Mouse (Mus musculus) heart, adult 2 months (tissue): Measurements from ENCODE around the gene 4930402H24Rik. TPM values are rescaled to one million over a fixed set of nuclear protein-coding genes. Genes with fewer than 3 reads are reported as not detected.

Experiments used
- DNase-seq, 2 experiments: peaks; one replicate each; pipeline ENCODE4 v3.0.0; 2021
- H3K27ac ChIP-seq: fragments of 200-600 bp; 2 replicates; pipeline ENCODE4 v1.8.1; 2022
- H3K27me3 ChIP-seq: fragments of 200-500 bp; 2 replicates; pipeline ENCODE4 v1.6.1; 2012; ENCODE audit warnings: mild to moderate bottlenecking, low read length, inconsistent platforms, mixed read lengths; ENCODE audit not compliant: control insufficient read depth, insufficient read depth
- H3K36me3 ChIP-seq: fragments of 200-500 bp; 2 replicates; pipeline ENCODE4 v1.6.1; 2012; ENCODE audit warnings: low read length, inconsistent platforms; ENCODE audit not compliant: control insufficient read depth, insufficient read depth
- H3K4me1 ChIP-seq: fragments of 200-500 bp; 2 replicates; pipeline ENCODE4 v1.6.1; 2011; ENCODE audit warnings: low read length; ENCODE audit not compliant: control insufficient read depth, insufficient read depth
- H3K4me3 ChIP-seq: fragments of 200-600 bp; 2 replicates; pipeline ENCODE4 v1.8.1; 2022
- H3K79me2 ChIP-seq: fragments of 200-500 bp; replicated peaks from 2 replicates; pipeline ENCODE4 v1.6.1; 2012; ENCODE audit warnings: mild to moderate bottlenecking, inconsistent platforms, low read length, moderate library complexity, mixed read lengths; ENCODE audit not compliant: control insufficient read depth, insufficient read depth
- H3K9ac ChIP-seq: fragments of 200-500 bp; 2 replicates; pipeline ENCODE4 v1.6.1; 2012; ENCODE audit warnings: low read depth, mild to moderate bottlenecking, control low read depth, inconsistent platforms, low read length, mixed read lengths
- CTCF ChIP-seq: fragments of 200-600 bp; IDR thresholded peaks from 2 replicates; pipeline ENCODE4 v1.8.1; 2022; ENCODE audit warnings: antibody characterized with exemption, mild to moderate bottlenecking, moderate library complexity
- EP300 ChIP-seq: fragments of 200-500 bp; IDR thresholded peaks from 2 replicates; pipeline ENCODE4 v1.6.1; 2011; ENCODE audit warnings: low read depth, low read length, control low read depth; ENCODE audit not compliant: insufficient read depth
- POLR2A ChIP-seq: fragments of 200-500 bp; IDR thresholded peaks from 2 replicates; pipeline ENCODE4 v1.6.1; 2011; ENCODE audit warnings: mild to moderate bottlenecking, low read depth, low read length, control low read depth; ENCODE audit not compliant: insufficient read depth
- WGBS: fragments of 180-500 bp; shearing (Covaris S2); methylation state at CpG from one replicate; pipeline ENCODE4 v1.1.7; 2018; 5-methylcytosine and 5-hydroxymethylcytosine counted together
- intact Hi-C: fragments of 180-260 bp; cut with DNase I; formaldehyde crosslinking; loops from one replicate; pipeline ENCODE4 v1.15.1; 2025
- polyA plus RNA-seq: library from polyadenylated mRNA; depleted of rRNA; stranded (reverse); fragments of >200 nt; gene quantifications from 2 replicates; pipeline ENCODE4 v1.2.3, GENCODE M21; 2012
- total RNA-seq, 2 experiments: library from RNA; stranded (reverse); gene quantifications; 2 replicates each; pipeline ENCODE4 v1.2.3; 2021

4930402H24Rik gene
- total and polyA plus RNA-seq, 3 experiments, result 34.2 to 52.3 (median 50.7) TPM

- H3K27me3 ChIP-seq, result no peaks in the 10 kb centered on the region
- H3K4me1 ChIP-seq, result peaks cover 2% of the 10 kb centered on the region; the same call in 1 of the 2 replicates
- TF ChIP-seq EP300, result no peak
- TF ChIP-seq CTCF, result no peak
- no peak for TF ChIP-seq POLR2A
- H3K4me3 ChIP-seq, result no peak overlapping the region
- no peaks in the 10 kb centered on the region for H3K79me2 ChIP-seq
- H3K36me3 ChIP-seq, result peaks cover 6% of the 10 kb centered on the region
- H3K9ac ChIP-seq, result no peak overlapping the region
- intact Hi-C loops, result no loop called here
- 74% methylated on average over 4 of the region's 4 CpGs for WGBS
- no peak for DNase-seq
- no peak overlapping the region for H3K27ac ChIP-seq
Observed at GRCm38 (mm10) chr2:130724369-130724768, 181.8 kb downstream of the 4930402H24Rik start.

- intact Hi-C loops, result no loop called here
- WGBS, result 58% methylated on average over 6 of the region's 6 CpGs
- no peak for DNase-seq
- Histone ChIP-seq H3K79me2 (no peaks in the 10 kb centered on the region), H3K9ac (no peak overlapping the region), H3K4me3 (no peak overlapping the region), H3K4me1 (no peaks in the 10 kb centered on the region), H3K27me3 (no peaks in the 10 kb centered on the region), H3K27ac (no peak overlapping the region), H3K36me3 (peaks cover 2% of the 10 kb centered on the region)
- TF ChIP-seq CTCF (no peak), POLR2A (no peak), EP300 (no peak)
Observed at GRCm38 (mm10) chr2:130717951-130718350, 188.3 kb downstream of the 4930402H24Rik start.

- intact Hi-C loops, result no loop called here
- no peaks in the 10 kb centered on the region for H3K79me2 ChIP-seq
- H3K36me3 ChIP-seq, result no peaks in the 10 kb centered on the region; the same call in 1 of the 2 replicates
- no peak overlapping the region for H3K9ac ChIP-seq
- H3K4me1 ChIP-seq, result peaks cover 4% of the 10 kb centered on the region; the same call in 1 of the 2 replicates
- 65% methylated on average over 10 of the region's 10 CpGs for WGBS
- H3K27me3 ChIP-seq, result no peaks in the 10 kb centered on the region
- no peak overlapping the region for H3K27ac ChIP-seq
- no peak for DNase-seq
- no peak for TF ChIP-seq CTCF
- H3K4me3 ChIP-seq, result no peak overlapping the region
Observed at GRCm38 (mm10) chr2:130707057-130707456, 199.1 kb downstream of the 4930402H24Rik start.

- intact Hi-C loops, result no loop called here
- Histone ChIP-seq H3K27me3 (no peaks in the 10 kb centered on the region), H3K27ac (no peak overlapping the region), H3K79me2 (no peaks in the 10 kb centered on the region), H3K9ac (no peak overlapping the region), H3K4me1 (peaks cover 4% of the 10 kb centered on the region; the same call in 1 of the 2 replicates), H3K36me3 (no peaks in the 10 kb centered on the region; the same call in 1 of the 2 replicates), H3K4me3 (no peak overlapping the region)
- 56% methylated on average over 4 of the region's 4 CpGs for WGBS
- no peak for DNase-seq
- TF ChIP-seq EP300 (no peak), CTCF (no peak), POLR2A (no peak)
Observed at GRCm38 (mm10) chr2:130706602-130707001, 199.6 kb downstream of the 4930402H24Rik start.

GRCm38 (mm10) chr2:130705178-130705577, 201.0 kb downstream of the 4930402H24Rik start:
- Histone ChIP-seq H3K36me3 (no peaks in the 10 kb centered on the region; the same call in 1 of the 2 replicates), H3K4me3 (no peak overlapping the region), H3K27me3 (no peaks in the 10 kb centered on the region), H3K27ac (no peak overlapping the region), H3K4me1 (peaks cover 4% of the 10 kb centered on the region; the same call in 1 of the 2 replicates), H3K9ac (no peak overlapping the region), H3K79me2 (no peaks in the 10 kb centered on the region)
- WGBS, result 77% methylated on average over 6 of the region's 6 CpGs
- intact Hi-C loops, result no loop called here
- TF ChIP-seq EP300, result no peak
- TF ChIP-seq CTCF, result no peak
- no peak for TF ChIP-seq POLR2A
- DNase-seq, result no peak

- Histone ChIP-seq H3K27ac (no peak overlapping the region), H3K4me1 (peaks cover 4% of the 10 kb centered on the region; the same call in 1 of the 2 replicates), H3K79me2 (no peaks in the 10 kb centered on the region), H3K27me3 (no peaks in the 10 kb centered on the region), H3K9ac (no peak overlapping the region), H3K36me3 (no peaks in the 10 kb centered on the region; the same call in 1 of the 2 replicates), H3K4me3 (no peak overlapping the region)
- no peak for DNase-seq
- TF ChIP-seq POLR2A (no peak), CTCF (no peak), EP300 (no peak)
- 31% methylated on average over 9 of the region's 9 CpGs for WGBS
- intact Hi-C loops, result no loop called here
Observed at GRCm38 (mm10) chr2:130704040-130705001, 201.9 kb downstream of the 4930402H24Rik start.
